Mouse (Mus musculus) adrenal gland, adult (tissue): ENCODE results near the gene Tigd3.
A peak's percentile ranks its signal among the peaks of the same experiment; 100 is the strongest.

Source experiments
- DNase-seq, 2 experiments: peaks; one replicate each; pipeline ENCODE4 v3.0.0; 2022 to 2023; ENCODE audit warnings: low spot score in 1 of 2; ENCODE audit not compliant: inconsistent age in 2 of 2

Gene Tigd3

GRCm38 (mm10) chr19:5894002-5894678 lies at the start of gene Tigd3:
TSS of gene Tigd3 (minus strand) at chr19:5894149.
- peak; percentile 94 to 98 for DNase-seq

GRCm38 (mm10) chr19:5943404-5943803 lies 49.5 kb upstream of the Tigd3 start:
- DNase-seq: peak in 1 of 2 experiments; percentile 29

GRCm38 (mm10) chr19:5942581-5942980 lies 48.6 kb upstream of the Tigd3 start:
- peak in 1 of 2 experiments; percentile 20 for DNase-seq

- DNase-seq: peak; percentile 79 to 86
These were observed 46.7 kb upstream of the Tigd3 start for GRCm38 (mm10) chr19:5940656-5941055.

GRCm38 (mm10) chr19:5940173-5940572 lies 46.2 kb upstream of the Tigd3 start:
- DNase-seq: peak; percentile 87 to 91

GRCm38 (mm10) chr19:5939715-5940114 lies 45.8 kb upstream of the Tigd3 start:
- no peak for DNase-seq

GRCm38 (mm10) chr19:5938516-5938915 lies 44.6 kb upstream of the Tigd3 start:
- DNase-seq: no peak

- DNase-seq: no peak
These were observed 44.0 kb upstream of the Tigd3 start for GRCm38 (mm10) chr19:5937836-5938406.

GRCm38 (mm10) chr19:5937095-5937835 lies 43.3 kb upstream of the Tigd3 start:
- no peak for DNase-seq

- DNase-seq: no peak
These were observed 41.7 kb upstream of the Tigd3 start for GRCm38 (mm10) chr19:5935691-5936090.

- DNase-seq: peak; percentile 67 to 85
These were observed 41.3 kb upstream of the Tigd3 start for GRCm38 (mm10) chr19:5935266-5935665.

GRCm38 (mm10) chr19:5929634-5930596 lies 36.0 kb upstream of the Tigd3 start:
- DNase-seq: peak; percentile 74 to 89

- DNase-seq: no peak
These were observed 34.6 kb upstream of the Tigd3 start for GRCm38 (mm10) chr19:5928546-5928945.

GRCm38 (mm10) chr19:5928104-5928503 lies 34.2 kb upstream of the Tigd3 start:
- no peak for DNase-seq

- DNase-seq: no peak
These were observed 33.6 kb upstream of the Tigd3 start for GRCm38 (mm10) chr19:5927532-5927931.

GRCm38 (mm10) chr19:5927026-5927425 lies 33.1 kb upstream of the Tigd3 start:
- no peak for DNase-seq

- no peak for DNase-seq
These were observed 31.4 kb upstream of the Tigd3 start for GRCm38 (mm10) chr19:5925311-5925855.

- DNase-seq: peak; percentile 96 to 98
These were observed 30.8 kb upstream of the Tigd3 start, which contains the start of gene Cdc42ep2 for GRCm38 (mm10) chr19:5924713-5925093. TSS of gene Cdc42ep2 (minus strand) at chr19:5924816.

- peak; percentile 84 to 95 for DNase-seq
These were observed 30.2 kb upstream of the Tigd3 start for GRCm38 (mm10) chr19:5923990-5924712.

GRCm38 (mm10) chr19:5922963-5923362 lies 29.0 kb upstream of the Tigd3 start:
- no peak for DNase-seq
